Mouse (Mus musculus): ENCODE results near the gene Scarb2.
"Not testable (repeated sequence)": the region's sequence is repeated elsewhere in the genome, so short reads cannot be mapped to it uniquely, and the experiment has no call there.

Scarb2 gene

DNA sequence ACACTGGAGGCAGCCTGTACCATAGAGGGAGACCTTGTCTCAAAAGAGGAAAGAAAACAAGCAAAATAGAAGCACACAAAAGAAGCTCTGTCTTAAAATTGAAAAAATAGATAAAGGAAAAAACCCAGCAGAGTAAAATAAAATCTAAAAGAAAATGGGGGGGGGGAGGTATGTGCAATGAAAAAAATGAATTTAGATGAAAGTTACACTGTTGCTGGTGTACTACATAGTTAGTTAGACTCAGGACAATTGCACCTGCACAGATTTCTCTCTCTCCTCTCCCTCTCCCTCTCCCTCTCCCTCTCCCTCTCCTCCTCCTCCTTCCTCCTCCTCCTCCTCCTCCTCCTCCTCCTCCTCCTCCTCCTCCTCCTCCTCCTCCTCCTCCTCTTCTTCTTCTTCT lies at the start of gene Scarb2:
Gene Scarb2 (minus strand): TSS at position 101 of the 400 bp plus-strand sequence.
- no peak for DNase-seq

DNA sequence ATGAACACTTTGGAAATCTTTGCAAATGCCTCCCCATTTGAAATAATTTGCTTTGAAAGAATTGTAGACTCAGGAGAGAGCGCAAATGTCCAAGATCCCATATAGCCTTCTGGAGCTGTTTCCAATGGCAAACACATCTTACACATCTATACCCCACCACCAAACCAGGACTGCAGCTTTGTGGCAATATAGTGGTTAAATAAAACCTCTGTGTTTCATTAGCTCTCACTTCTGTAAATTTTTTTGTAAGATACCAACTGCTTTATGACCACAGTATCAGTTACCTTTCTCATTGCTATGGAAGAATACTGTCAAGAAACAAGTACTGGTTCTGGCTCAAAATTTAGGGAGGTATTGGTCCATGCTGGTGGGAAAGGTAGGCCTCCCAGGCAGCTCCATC lies 49.3 kb upstream of the Scarb2 start:
- no peak for DNase-seq

GRCm38 (mm10) chr5:92554891-92555511 lies 48.4 kb upstream of the Scarb2 start, which contains the start of gene Fam47e:
Fam47e (plus strand) TSS chr5:92555069.
- DNase-seq: peak; percentile 21 to 23

- peak; percentile 43 to 58 for DNase-seq
Observed at GRCm38 (mm10) chr5:92554443-92554842, 47.8 kb upstream of the Scarb2 start.

DNA sequence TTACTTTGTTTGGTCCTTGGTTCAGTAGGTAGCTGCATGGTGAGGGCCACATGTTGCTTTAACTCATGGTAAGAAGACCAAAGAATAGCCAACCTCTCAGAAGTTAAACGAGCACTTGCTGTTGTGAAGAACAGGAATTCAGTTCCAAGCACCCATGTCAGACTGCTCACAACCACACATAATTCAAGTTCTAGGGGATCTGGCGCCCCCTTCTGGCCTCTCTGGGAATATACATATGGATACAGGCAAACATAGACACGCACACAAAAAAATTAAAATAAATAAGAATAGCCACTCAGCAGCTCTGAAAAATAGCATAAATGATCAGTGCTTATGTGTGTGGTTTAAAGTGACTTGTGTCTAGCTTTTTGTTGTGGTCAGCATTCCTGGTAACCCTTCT lies 47.3 kb upstream of the Scarb2 start:
- DNase-seq: peak in 1 of 2 experiments; percentile 35

DNA sequence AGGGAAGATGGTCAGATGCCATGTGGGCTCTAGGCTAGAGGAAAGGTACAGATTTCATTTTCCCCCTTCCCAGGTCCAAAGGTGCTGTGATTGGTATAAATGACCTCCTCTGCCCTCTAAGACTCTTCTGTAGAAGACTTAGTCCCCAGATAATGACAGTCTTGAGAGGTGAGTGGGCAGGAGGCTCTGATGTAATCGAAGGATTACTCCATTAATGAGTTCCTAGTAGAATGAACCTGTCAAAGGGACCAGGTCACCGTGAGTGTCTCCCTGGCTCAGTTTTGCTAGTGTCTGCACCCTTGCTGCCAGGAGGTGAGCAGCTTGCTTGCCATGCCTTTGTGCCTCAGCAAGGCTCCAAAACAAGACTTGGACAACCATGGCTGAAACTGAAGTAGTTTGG lies 46.0 kb upstream of the Scarb2 start:
- DNase-seq: no peak

GRCm38 (mm10) chr5:92539698-92540097 lies 33.1 kb upstream of the Scarb2 start:
- no peak for DNase-seq

GRCm38 (mm10) chr5:92524821-92525258 lies 18.2 kb upstream of the Scarb2 start:
- no peak for DNase-seq

- DNase-seq: not testable (repeated sequence)
Observed at GRCm38 (mm10) chr5:92521131-92521530, 14.5 kb upstream of the Scarb2 start.

GRCm38 (mm10) chr5:92512066-92512465 lies 5.4 kb upstream of the Scarb2 start:
- no peak for DNase-seq

DNA sequence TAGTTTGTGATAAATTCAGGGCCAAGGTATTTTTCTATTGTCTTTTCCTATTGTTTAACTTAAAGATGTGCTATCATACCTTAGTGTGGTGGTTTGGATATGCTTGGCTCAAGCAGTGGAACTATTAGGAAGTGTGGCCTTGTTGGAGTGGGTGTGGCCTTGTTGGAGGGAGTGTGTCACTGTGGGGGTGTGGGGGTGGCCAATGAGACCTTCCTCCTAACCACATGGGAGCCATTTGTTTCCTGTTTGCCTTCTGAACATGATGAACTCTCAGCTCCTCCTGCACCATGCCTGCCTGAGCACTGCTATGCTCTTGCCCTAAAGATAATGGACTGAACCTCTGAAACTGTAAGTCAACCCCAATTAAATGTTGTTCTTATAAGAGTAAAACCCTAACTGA lies 4.6 kb upstream of the Scarb2 start:
- no peak for DNase-seq

GRCm38 (mm10) chr5:92508853-92509252 lies 2.2 kb upstream of the Scarb2 start:
- DNase-seq: no peak

DNA sequence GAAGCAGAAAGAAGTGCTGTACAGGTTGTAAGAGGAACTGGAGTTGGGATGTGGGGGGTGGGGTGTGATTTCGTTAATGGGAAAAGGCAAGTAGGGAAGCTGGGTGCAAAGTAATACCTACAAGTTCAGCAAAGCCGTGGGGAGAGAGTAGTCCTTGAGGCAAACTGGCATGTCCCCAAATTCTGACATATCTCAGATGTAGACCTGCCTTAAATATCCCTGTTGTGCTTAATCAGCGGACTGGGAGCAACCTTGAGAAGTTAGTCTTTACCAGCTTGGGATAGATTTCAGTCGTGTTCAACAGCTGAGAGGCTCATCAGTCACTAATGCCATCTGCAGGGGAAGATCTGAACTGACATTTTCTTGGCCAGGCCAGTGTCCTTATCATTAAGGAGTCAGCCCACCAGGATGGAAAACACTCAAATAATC lies 318 bp downstream of the Scarb2 start:
- peak; percentile 55 to 70 for DNase-seq

DNA sequence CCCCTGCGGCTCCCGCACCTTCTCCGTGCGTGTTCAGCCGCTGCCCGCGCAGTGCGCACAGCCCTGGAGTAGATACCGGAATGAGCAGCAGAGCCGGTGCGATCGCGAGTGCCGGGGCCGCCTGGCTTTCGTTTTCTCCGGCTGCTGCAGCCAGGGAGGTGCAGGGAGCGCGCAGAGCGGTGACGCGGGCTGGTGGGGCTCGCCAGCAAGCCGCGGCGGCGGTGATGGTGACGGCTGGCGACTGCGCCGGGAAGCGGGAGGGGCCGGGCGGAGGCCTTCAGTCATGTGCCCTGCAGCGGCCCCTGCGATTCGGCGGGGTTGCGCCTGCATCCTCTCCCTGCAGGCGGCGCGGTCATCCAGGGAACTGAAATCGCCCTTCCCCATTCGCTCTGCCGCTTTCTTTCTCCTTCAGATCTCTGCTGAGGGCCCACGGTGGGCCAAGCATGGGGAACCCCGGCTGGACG lies 1.2 kb downstream of the Scarb2 start:
- peak; percentile 97 to 98 for DNase-seq

- DNase-seq: peak in 1 of 2 experiments; percentile 79
Observed at GRCm38 (mm10) chr5:92504676-92505400, 1.8 kb downstream of the Scarb2 start.

GRCm38 (mm10) chr5:92503856-92504618 lies 2.6 kb downstream of the Scarb2 start:
- DNase-seq: peak in 1 of 2 experiments; percentile 39

GRCm38 (mm10) chr5:92503356-92503847 lies 3.2 kb downstream of the Scarb2 start:
- DNase-seq: no peak

GRCm38 (mm10) chr5:92499378-92499777 lies 7.3 kb downstream of the Scarb2 start:
- DNase-seq: no peak

GRCm38 (mm10) chr5:92498661-92499060 lies 8.0 kb downstream of the Scarb2 start:
- DNase-seq: peak; percentile 51 to 74

DNA sequence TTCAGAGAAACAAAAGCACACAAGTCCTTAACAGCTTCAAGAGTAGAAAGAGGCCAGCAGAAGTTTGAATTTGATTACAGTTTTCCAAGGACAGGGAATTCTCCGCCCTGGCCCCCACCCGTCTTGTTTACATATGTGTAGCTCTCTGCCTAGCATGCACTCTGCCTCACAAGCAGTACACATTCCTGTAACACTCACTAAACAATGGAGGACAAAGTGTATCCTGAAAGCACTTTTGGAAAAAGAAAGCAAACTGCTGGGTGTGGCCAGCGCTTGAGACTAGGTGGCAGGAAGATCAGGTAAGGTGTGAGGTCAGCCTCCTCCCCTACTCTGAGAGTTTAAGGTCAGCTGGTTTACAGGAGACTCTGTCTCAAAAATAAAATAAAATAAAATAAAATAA lies 8.4 kb downstream of the Scarb2 start:
- no peak for DNase-seq

DNA sequence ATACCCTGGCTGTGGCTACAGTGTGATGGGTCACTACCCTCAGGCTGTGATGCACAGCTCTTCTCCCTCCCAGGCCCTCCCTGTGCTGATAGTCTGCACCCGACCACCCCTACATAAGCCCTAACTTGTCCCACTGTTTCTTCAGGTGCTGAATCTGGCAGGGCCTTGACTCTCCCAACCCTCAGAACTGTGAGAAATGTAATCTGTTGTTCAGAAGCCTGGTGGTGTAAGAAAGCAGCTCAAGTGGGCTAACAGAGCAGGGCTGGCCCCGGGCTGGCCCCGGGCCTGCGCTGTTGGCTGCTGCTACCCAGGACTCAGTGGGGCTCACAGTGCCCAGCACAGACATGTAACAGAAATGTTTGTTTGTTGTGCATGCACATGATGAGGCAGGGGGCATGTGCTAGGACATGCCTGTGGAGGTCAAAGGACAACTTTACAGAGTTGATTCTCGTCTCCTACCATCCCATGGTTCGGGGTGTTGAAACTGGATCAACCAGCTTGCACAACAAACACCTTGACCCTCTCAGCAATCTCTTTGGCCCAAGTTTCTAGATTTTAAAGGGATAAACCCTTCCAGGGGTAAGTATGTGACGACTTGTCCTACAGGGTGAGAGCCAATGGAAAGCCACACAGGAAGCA lies 10.7 kb downstream of the Scarb2 start:
- DNase-seq: no peak

DNA sequence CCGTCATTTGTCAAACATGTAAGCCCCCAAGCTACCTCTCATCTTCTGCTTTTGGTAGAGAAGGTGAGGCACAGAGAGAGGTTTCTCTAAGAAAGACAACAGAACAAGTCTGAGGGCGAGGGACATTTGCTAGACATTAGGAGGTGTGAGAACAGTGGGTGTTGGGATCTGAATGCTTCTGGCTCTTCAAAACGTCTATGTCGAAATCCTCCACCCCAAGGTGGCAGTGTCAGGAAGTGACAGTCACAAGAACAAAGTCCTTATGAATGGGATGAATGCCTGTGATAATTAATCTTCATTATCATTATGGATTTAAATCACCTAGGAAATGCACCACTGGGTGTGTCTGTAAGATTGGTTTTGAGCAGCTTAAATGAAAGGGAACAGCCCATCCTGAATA lies 11.3 kb downstream of the Scarb2 start:
- no peak for DNase-seq

DNA sequence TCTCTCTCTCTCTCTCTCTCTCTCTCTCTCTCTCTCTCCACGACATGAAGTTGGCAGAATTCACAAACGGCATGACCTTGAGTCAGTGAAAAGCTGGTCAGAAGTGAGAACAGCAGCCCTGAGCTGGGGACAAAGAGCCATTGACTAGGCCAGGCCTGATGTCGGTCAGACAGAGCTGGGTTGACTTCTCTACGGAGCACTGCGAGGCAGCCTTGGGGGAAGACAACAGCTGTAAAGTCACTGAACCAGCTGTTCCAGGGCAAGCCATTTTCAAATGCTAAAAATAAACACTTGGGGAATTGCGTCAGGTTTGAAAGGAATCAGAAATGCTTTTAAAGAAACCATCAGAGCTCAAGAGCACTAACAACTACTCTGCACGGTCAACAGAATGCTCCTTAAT lies 13.2 kb downstream of the Scarb2 start:
- DNase-seq: no peak
